Mouse (Mus musculus) liver, embryonic 13.5 days (tissue): ENCODE measurements around the gene Cadps2. TPM values are rescaled to one million over a fixed set of nuclear protein-coding genes. Genes with fewer than 3 reads are reported as not detected.

Source experiments
- ATAC-seq: fragments of 200-750 bp; cut with Nextera tagmentation; 2 replicates; pipeline ENCODE4 v1.8.0; 2017; ENCODE audit warnings: low read depth, mild to moderate bottlenecking, moderate number of reproducible peaks, moderate library complexity
- DNase-seq: peaks from one replicate; pipeline ENCODE4 v3.0.0; 2022
- H3K27ac ChIP-seq: fragments of 300-500 bp; sonication (generic); 2 replicates; pipeline ENCODE4 v1.5.1; 2015; ENCODE audit warnings: moderate library complexity, mild to moderate bottlenecking, inconsistent platforms
- H3K27me3 ChIP-seq: fragments of 300-500 bp; sonication (generic); 2 replicates; pipeline ENCODE4 v1.6.1; 2015; ENCODE audit warnings: mild to moderate bottlenecking, inconsistent platforms
- H3K36me3 ChIP-seq: fragments of 300-500 bp; sonication (generic); 2 replicates; pipeline ENCODE4 v1.6.1; 2015; ENCODE audit warnings: mild to moderate bottlenecking, inconsistent platforms
- H3K4me1 ChIP-seq: fragments of 300-500 bp; sonication (generic); replicated peaks from 2 replicates; pipeline ENCODE4 v1.6.1; 2015; ENCODE audit warnings: inconsistent platforms
- H3K4me2 ChIP-seq: fragments of 300-500 bp; sonication (generic); 2 replicates; pipeline ENCODE4 v1.6.1; 2015; ENCODE audit warnings: inconsistent platforms, mild to moderate bottlenecking, moderate library complexity
- H3K4me3 ChIP-seq: fragments of 300-500 bp; sonication (generic); replicated peaks from 2 replicates; pipeline ENCODE4 v1.5.1; 2015; ENCODE audit warnings: mild to moderate bottlenecking, inconsistent platforms
- H3K9ac ChIP-seq: fragments of 300-500 bp; sonication (generic); 2 replicates; pipeline ENCODE4 v1.6.1; 2015; ENCODE audit warnings: mild to moderate bottlenecking, inconsistent platforms
- H3K9me3 ChIP-seq: fragments of 300-500 bp; sonication (generic); replicated peaks from 2 replicates; pipeline ENCODE4 v1.6.1; 2016; ENCODE audit warnings: inconsistent platforms
- WGBS: fragments of 180-500 bp; shearing (Covaris S2); methylation state at CpG from one replicate; pipeline ENCODE4 v1.1.7; 2015; ENCODE audit not compliant: insufficient replicate concordance; 5-methylcytosine and 5-hydroxymethylcytosine counted together
- polyA plus RNA-seq: library from polyadenylated mRNA; unstranded; fragments of >200 nt; fragmentation: Nextera tagmentation; extraction: Ambion mirVana; gene quantifications from 2 replicates; pipeline ENCODE4 v1.2.1, GENCODE M21; 2015

Gene Cadps2
- polyA plus RNA-seq, 1 experiment from 2014 or later = 0.10 TPM

GRCm38 (mm10) chr6:23648732-23649131, 190.5 kb downstream of the Cadps2 start:
- H3K4me2 ChIP-seq = no peak overlapping the region
- H3K4me1 ChIP-seq = no peaks in the 10 kb centered on the region
- 31% methylated on average over 8 of the region's 8 CpGs for WGBS
- H3K9me3 ChIP-seq = no peaks in the 10 kb centered on the region
- H3K27ac ChIP-seq = no peak overlapping the region
- H3K27me3 ChIP-seq = no peaks in the 10 kb centered on the region
- H3K4me3 ChIP-seq = no peak overlapping the region
- no peak overlapping the region for H3K9ac ChIP-seq
- no peak for ATAC-seq
- DNase-seq = no peak
- H3K36me3 ChIP-seq = no peaks in the 10 kb centered on the region

- Histone ChIP-seq H3K4me3 (no peak overlapping the region), H3K4me1 (no peaks in the 10 kb centered on the region), H3K9me3 (no peaks in the 10 kb centered on the region), H3K27me3 (no peaks in the 10 kb centered on the region), H3K4me2 (no peak overlapping the region), H3K36me3 (no peaks in the 10 kb centered on the region), H3K9ac (no peak overlapping the region), H3K27ac (no peak overlapping the region)
- DNase-seq (no peak), ATAC-seq (no peak)
- WGBS = 59% methylated on average over 7 of the region's 7 CpGs
These were observed 191.5 kb downstream of the Cadps2 start for GRCm38 (mm10) chr6:23647627-23648247.

- Histone ChIP-seq H3K27me3 (no peaks in the 10 kb centered on the region), H3K9ac (no peak overlapping the region), H3K4me3 (no peak overlapping the region), H3K4me2 (no peak overlapping the region), H3K9me3 (no peaks in the 10 kb centered on the region), H3K36me3 (no peaks in the 10 kb centered on the region), H3K27ac (no peak overlapping the region), H3K4me1 (no peaks in the 10 kb centered on the region)
- DNase-seq (no peak), ATAC-seq (no peak)
- 53% methylated on average over 3 of the region's 3 CpGs for WGBS
These were observed 202.1 kb downstream of the Cadps2 start for GRCm38 (mm10) chr6:23637081-23637480.

- ATAC-seq (no peak), DNase-seq (no peak)
- 66% methylated on average over 3 of the region's 3 CpGs for WGBS
- Histone ChIP-seq H3K9me3 (no peaks in the 10 kb centered on the region), H3K9ac (no peak overlapping the region), H3K4me1 (no peaks in the 10 kb centered on the region), H3K4me2 (no peak overlapping the region), H3K27me3 (no peaks in the 10 kb centered on the region), H3K27ac (no peak overlapping the region), H3K4me3 (no peak overlapping the region), H3K36me3 (no peaks in the 10 kb centered on the region)
These were observed 204.0 kb downstream of the Cadps2 start for GRCm38 (mm10) chr6:23635208-23635607.

- Histone ChIP-seq H3K4me3 (no peak overlapping the region), H3K9me3 (no peaks in the 10 kb centered on the region), H3K4me1 (no peaks in the 10 kb centered on the region), H3K4me2 (no peak overlapping the region), H3K27me3 (no peaks in the 10 kb centered on the region), H3K27ac (no peak overlapping the region), H3K36me3 (no peaks in the 10 kb centered on the region), H3K9ac (no peak overlapping the region)
- WGBS = 79% methylated on average over 9 of the region's 9 CpGs
- no peak for DNase-seq
- ATAC-seq = no peak
These were observed 205.2 kb downstream of the Cadps2 start for GRCm38 (mm10) chr6:23634016-23634415.

- 29% methylated on average over 4 of the region's 4 CpGs for WGBS
- ATAC-seq (no peak), DNase-seq (no peak)
- Histone ChIP-seq H3K4me3 (no peak overlapping the region), H3K9ac (no peak overlapping the region), H3K4me2 (no peak overlapping the region), H3K9me3 (no peaks in the 10 kb centered on the region), H3K27me3 (no peaks in the 10 kb centered on the region), H3K4me1 (no peaks in the 10 kb centered on the region), H3K36me3 (no peaks in the 10 kb centered on the region), H3K27ac (no peak overlapping the region)
These were observed 208.8 kb downstream of the Cadps2 start for GRCm38 (mm10) chr6:23630465-23630864.

GRCm38 (mm10) chr6:23575102-23575501, 264.1 kb downstream of the Cadps2 start:
- no peaks in the 10 kb centered on the region for H3K27me3 ChIP-seq
- no peak overlapping the region for H3K4me2 ChIP-seq
- H3K27ac ChIP-seq = no peak overlapping the region
- DNase-seq = no peak
- no peaks in the 10 kb centered on the region; the same call in 1 of the 2 replicates for H3K9me3 ChIP-seq
- WGBS = 63% methylated on average over 2 of the region's 2 CpGs
- H3K36me3 ChIP-seq = no peaks in the 10 kb centered on the region
- no peak for ATAC-seq
- H3K9ac ChIP-seq = no peak overlapping the region
- no peak overlapping the region for H3K4me3 ChIP-seq
- H3K4me1 ChIP-seq = no peaks in the 10 kb centered on the region

- Histone ChIP-seq H3K27me3 (no peaks in the 10 kb centered on the region), H3K4me3 (no peak overlapping the region), H3K36me3 (no peaks in the 10 kb centered on the region), H3K27ac (no peak overlapping the region), H3K4me1 (no peaks in the 10 kb centered on the region), H3K9me3 (no peaks in the 10 kb centered on the region; the same call in 1 of the 2 replicates), H3K9ac (no peak overlapping the region), H3K4me2 (no peak overlapping the region)
- DNase-seq (no peak), ATAC-seq (no peak)
- 71% methylated on average over 4 of the region's 4 CpGs for WGBS
These were observed 265.5 kb downstream of the Cadps2 start for GRCm38 (mm10) chr6:23573750-23574149.

GRCm38 (mm10) chr6:23572401-23572800, 266.8 kb downstream of the Cadps2 start:
- H3K9me3 ChIP-seq = peaks cover 2% of the 10 kb centered on the region; the same call in 1 of the 2 replicates
- ATAC-seq (no peak), DNase-seq (no peak)
- no peaks in the 10 kb centered on the region for H3K36me3 ChIP-seq
- no peaks in the 10 kb centered on the region for H3K27me3 ChIP-seq
- H3K4me2 ChIP-seq = no peak overlapping the region
- H3K4me3 ChIP-seq = no peak overlapping the region
- no peak overlapping the region for H3K9ac ChIP-seq
- no peaks in the 10 kb centered on the region for H3K4me1 ChIP-seq
- 76% methylated on average over 4 of the region's 4 CpGs for WGBS
- no peak overlapping the region for H3K27ac ChIP-seq

- no peak overlapping the region for H3K4me3 ChIP-seq
- H3K27me3 ChIP-seq = no peaks in the 10 kb centered on the region
- H3K36me3 ChIP-seq = no peaks in the 10 kb centered on the region
- H3K27ac ChIP-seq = no peak overlapping the region
- DNase-seq (no peak), ATAC-seq (no peak)
- peaks cover 3% of the 10 kb centered on the region; the same call in 1 of the 2 replicates for H3K9me3 ChIP-seq
- no peak overlapping the region for H3K4me2 ChIP-seq
- H3K4me1 ChIP-seq = no peaks in the 10 kb centered on the region
- H3K9ac ChIP-seq = no peak overlapping the region
- WGBS = 65% methylated on average over 4 of the region's 4 CpGs
These were observed 269.5 kb downstream of the Cadps2 start for GRCm38 (mm10) chr6:23569686-23570085.

- DNase-seq (no peak), ATAC-seq (no peak)
- Histone ChIP-seq H3K36me3 (no peaks in the 10 kb centered on the region), H3K4me1 (no peaks in the 10 kb centered on the region), H3K4me3 (no peak overlapping the region), H3K9me3 (peaks cover 3% of the 10 kb centered on the region; the same call in 1 of the 2 replicates), H3K27me3 (no peaks in the 10 kb centered on the region), H3K9ac (no peak overlapping the region), H3K4me2 (no peak overlapping the region), H3K27ac (no peak overlapping the region)
- WGBS = 64% methylated on average over 1 of the region's 1 CpGs
These were observed 270.5 kb downstream of the Cadps2 start for GRCm38 (mm10) chr6:23568688-23569087.

GRCm38 (mm10) chr6:23567651-23568050, 271.6 kb downstream of the Cadps2 start:
- Histone ChIP-seq H3K4me2 (no peak overlapping the region), H3K36me3 (no peaks in the 10 kb centered on the region), H3K27ac (no peak overlapping the region), H3K4me3 (no peak overlapping the region), H3K4me1 (no peaks in the 10 kb centered on the region), H3K9ac (no peak overlapping the region), H3K9me3 (peaks cover 3% of the 10 kb centered on the region; the same call in 1 of the 2 replicates), H3K27me3 (no peaks in the 10 kb centered on the region)
- ATAC-seq = no peak
- DNase-seq = no peak
- 78% methylated on average over 1 of the region's 1 CpGs for WGBS
